ENCODE assay signal across 22 mouse cellular contexts in genomic region chr3:107416541-107417286, GRCm38 (mm10). TPM values are rescaled to one million over a fixed set of nuclear protein-coding genes. Genes with fewer than 3 reads are reported as not detected.
"Had no signal": no experiment of that assay in that cellular context is flagged by ENCODE, and none has a peak within 500 bp of the region (broad histone marks: within the 10 kb centered on the region; RNA-seq: fewer than 3 reads in every experiment).

No protein-coding gene starts in this region.

- H3K4me2 ChIP-seq: liver, embryonic 13.5 days; midbrain, embryonic 12.5 days; midbrain, embryonic 15.5 days; neural tube, embryonic 12.5 days; neural tube, embryonic 15.5 days had no signal

- H3K36me3 ChIP-seq: liver, embryonic 13.5 days; midbrain, embryonic 12.5 days; midbrain, embryonic 15.5 days; neural tube, embryonic 12.5 days; neural tube, embryonic 15.5 days had no signal

- H3K9ac ChIP-seq: liver, embryonic 13.5 days; midbrain, embryonic 12.5 days; midbrain, embryonic 15.5 days; neural tube, embryonic 12.5 days; neural tube, embryonic 15.5 days had no signal

- H3K27ac ChIP-seq: kidney, postnatal 0 days; layer of hippocampus, adult 2 months; liver, embryonic 13.5 days; macrophage; midbrain, embryonic 12.5 days; midbrain, embryonic 15.5 days; neural tube, embryonic 12.5 days; neural tube, embryonic 15.5 days; stomach, postnatal 0 days had no signal

- DNase-seq: kidney, adult 2 months; kidney, postnatal 25 days; layer of hippocampus, adult 9-11 months; liver, embryonic 13.5 days; right cerebral cortex, adult 18-20 months; right cerebral cortex, postnatal 14 days; right cerebral cortex, postnatal 4 days; thymus, adult 2 months; thymus, postnatal 14 days; thymus, postnatal 4 days had no signal

- ATAC-seq: intestine, postnatal 0 days; midbrain, embryonic 15.5 days had no signal

- H3K4me3 ChIP-seq: layer of hippocampus, adult 2 months; liver, embryonic 13.5 days; midbrain, embryonic 12.5 days; midbrain, embryonic 15.5 days; neural tube, embryonic 12.5 days; neural tube, embryonic 15.5 days had no signal

- H3K4me1 ChIP-seq: liver, embryonic 13.5 days had no signal

- H3K9me3 ChIP-seq: liver, embryonic 13.5 days; midbrain, embryonic 12.5 days; midbrain, embryonic 15.5 days; neural tube, embryonic 12.5 days; neural tube, embryonic 15.5 days had no signal

- H3K27me3 ChIP-seq: liver, embryonic 13.5 days; midbrain, embryonic 12.5 days; midbrain, embryonic 15.5 days; neural tube, embryonic 12.5 days; neural tube, embryonic 15.5 days had no signal

RNA-seq across cellular contexts. Expression of gene Kcnc4, which starts 42.6 kb away (rescaled TPM):
- total RNA-seq: liver, adult 2 months; megakaryocyte, adult 5-6 weeks had no signal
- polyA plus RNA-seq: liver, embryonic 13.5 days; macrophage; stomach, embryonic 14.5 days had no signal
